Mouse (Mus musculus) neural tube, embryonic 12.5 days (tissue): Measurements from ENCODE around the gene Gm48551. TPM values are rescaled to one million over a fixed set of nuclear protein-coding genes. Genes with fewer than 3 reads are reported as not detected.

Experiments used
- ATAC-seq: fragments of 200-750 bp; cut with Nextera tagmentation; 2 replicates; pipeline ENCODE4 v1.8.0; 2017; ENCODE audit warnings: low read depth, mild to moderate bottlenecking, moderate TSS enrichment, moderate library complexity; ENCODE audit not compliant: low FRiP score
- H3K27ac ChIP-seq: fragments of 300-500 bp; sonication (generic); 2 replicates; pipeline ENCODE4 v1.5.1; 2016
- H3K27me3 ChIP-seq: fragments of 300-500 bp; sonication (generic); replicated peaks from 2 replicates; pipeline ENCODE4 v1.6.1; 2016; ENCODE audit warnings: mild to moderate bottlenecking
- H3K36me3 ChIP-seq: fragments of 300-500 bp; sonication (generic); 2 replicates; pipeline ENCODE4 v1.6.1; 2016; ENCODE audit warnings: mild to moderate bottlenecking
- H3K4me1 ChIP-seq: fragments of 300-500 bp; sonication (generic); 2 replicates; pipeline ENCODE4 v1.6.1; 2016
- H3K4me2 ChIP-seq: fragments of 300-500 bp; sonication (generic); replicated peaks from 2 replicates; pipeline ENCODE4 v1.6.1; 2016; ENCODE audit warnings: mild to moderate bottlenecking
- H3K4me3 ChIP-seq: fragments of 300-500 bp; sonication (generic); 2 replicates; pipeline ENCODE4 v1.5.1; 2016
- H3K9ac ChIP-seq: fragments of 300-500 bp; sonication (generic); 2 replicates; pipeline ENCODE4 v1.6.1; 2016; ENCODE audit warnings: mild to moderate bottlenecking
- H3K9me3 ChIP-seq: fragments of 300-500 bp; sonication (generic); 2 replicates; pipeline ENCODE4 v1.6.1; 2016; ENCODE audit warnings: mild to moderate bottlenecking
- WGBS: fragments of 180-500 bp; shearing (Covaris S2); methylation state at CpG from one replicate; pipeline ENCODE4 v1.1.7; 2016; 5-methylcytosine and 5-hydroxymethylcytosine counted together
- polyA plus RNA-seq: library from polyadenylated mRNA; unstranded; fragments of >200 nt; fragmentation: Nextera tagmentation; extraction: Ambion mirVana; gene quantifications from 2 replicates; pipeline ENCODE4 v1.2.1, GENCODE M21; 2016

Gene Gm48551
- polyA plus RNA-seq, 1 experiment from 2014 or later: 5.0 TPM

DNA sequence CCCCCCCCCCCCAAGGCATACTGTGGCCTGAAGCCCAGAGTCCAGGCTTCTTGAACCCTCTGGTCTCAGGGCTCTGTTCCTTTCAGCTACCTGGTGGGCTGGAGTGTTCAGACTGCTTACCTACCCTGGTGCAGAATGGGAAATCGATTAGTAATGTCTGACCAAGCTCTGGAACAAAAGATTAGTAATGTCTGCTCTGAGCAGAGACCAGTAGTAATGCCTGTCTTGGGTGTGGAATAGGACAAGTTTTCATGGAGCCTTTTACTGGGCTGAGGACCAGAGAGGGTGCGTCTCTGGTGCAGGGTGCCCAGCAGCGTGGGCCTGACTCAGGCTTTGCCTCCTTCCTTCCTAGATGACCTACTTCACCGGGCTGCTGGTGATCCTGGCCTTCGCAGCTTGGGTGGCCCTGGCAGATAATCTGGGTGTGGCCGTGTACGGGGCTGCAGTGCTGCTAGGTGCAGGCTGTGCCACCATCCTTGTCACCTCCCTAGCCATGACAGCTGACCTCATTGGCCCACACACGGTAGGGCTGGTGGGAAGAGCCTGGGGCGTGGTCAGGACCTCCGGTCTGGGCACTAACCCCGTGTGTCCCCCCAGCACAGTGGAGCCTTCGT, 21.8 kb upstream of the Gm48551 start:
- peaks cover 15% of the 10 kb centered on the region for H3K36me3 ChIP-seq
- WGBS: 76% methylated on average over 12 of the region's 12 CpGs
- no peak overlapping the region for H3K4me2 ChIP-seq
- no peak overlapping the region for H3K4me3 ChIP-seq
- H3K9ac ChIP-seq: no peak overlapping the region
- no peaks in the 10 kb centered on the region for H3K9me3 ChIP-seq
- H3K27me3 ChIP-seq: peaks cover 28% of the 10 kb centered on the region
- ATAC-seq: no peak
- H3K4me1 ChIP-seq: peaks cover 60% of the 10 kb centered on the region
- H3K27ac ChIP-seq: no peak overlapping the region

DNA sequence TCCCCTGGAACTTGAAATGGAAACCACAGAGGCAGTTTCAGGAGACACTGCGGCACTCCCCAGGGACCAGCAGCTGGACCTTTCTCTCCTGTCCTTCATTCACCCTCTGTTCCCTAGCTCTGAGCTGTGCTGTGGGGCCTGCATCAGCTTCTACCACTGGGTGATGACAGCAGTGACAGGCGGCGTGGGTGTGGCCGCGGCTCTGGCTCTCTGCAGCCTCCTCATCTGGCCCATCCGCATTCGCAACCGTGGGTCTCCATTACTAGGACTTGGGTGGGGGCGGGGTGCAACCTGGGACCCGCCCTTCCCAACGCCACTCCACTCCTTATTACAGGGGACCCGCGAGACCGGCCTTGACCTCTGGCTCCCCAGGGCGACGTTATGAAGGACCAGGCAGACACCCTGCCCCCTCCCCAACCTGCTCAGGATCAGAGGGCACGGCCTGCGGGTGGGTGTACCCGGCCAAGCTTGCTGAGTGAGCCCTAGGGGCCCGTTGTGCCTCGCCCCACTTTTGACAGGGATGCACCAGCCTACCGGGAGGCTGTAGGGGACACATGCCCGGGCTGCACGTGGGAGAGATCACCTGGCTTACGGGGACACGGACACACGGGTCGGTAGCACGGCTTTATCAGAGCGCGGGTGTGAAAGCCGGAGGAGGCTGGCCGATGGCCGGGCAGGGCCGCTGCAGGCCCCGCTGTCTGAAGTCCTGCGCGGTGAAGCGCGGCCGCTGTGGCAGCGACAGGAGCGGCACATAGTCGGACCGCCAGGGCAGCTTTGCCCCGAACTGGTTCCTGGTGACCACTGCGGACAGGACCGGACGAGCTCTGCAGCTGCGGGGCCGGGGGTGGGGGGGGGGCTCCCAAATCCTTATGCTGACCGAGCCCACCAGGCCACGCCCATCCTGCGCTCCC, 20.6 kb upstream of the Gm48551 start:
- Histone ChIP-seq H3K4me1 (peaks cover 51% of the 10 kb centered on the region), H3K27me3 (peaks cover 25% of the 10 kb centered on the region), H3K36me3 (peaks cover 27% of the 10 kb centered on the region), H3K9me3 (no peaks in the 10 kb centered on the region), H3K4me2 (peak overlapping the region; percentile 57), H3K9ac (peak overlapping the region; percentile 39), H3K4me3 (peak overlapping the region; percentile 21), H3K27ac (no peak overlapping the region)
- WGBS: 12% methylated on average over 52 of the region's 54 CpGs
- no peak for ATAC-seq

- no peak overlapping the region for H3K27ac ChIP-seq
These were observed 19.6 kb upstream of the Gm48551 start for GRCm38 (mm10) chr10:81364666-81365065.

GRCm38 (mm10) chr10:81365073-81365472, 19.2 kb upstream of the Gm48551 start:
- Histone ChIP-seq H3K9me3 (no peaks in the 10 kb centered on the region), H3K4me1 (peaks cover 42% of the 10 kb centered on the region), H3K4me3 (no peak overlapping the region), H3K27ac (no peak overlapping the region), H3K4me2 (peak overlapping the region; percentile 57), H3K27me3 (peaks cover 25% of the 10 kb centered on the region), H3K36me3 (peaks cover 41% of the 10 kb centered on the region), H3K9ac (no peak overlapping the region)
- no peak for ATAC-seq
- WGBS: 38% methylated on average over 4 of the region's 4 CpGs

More at GRCm38 (mm10) chr10:81364666-81365065, 19.6 kb upstream of the Gm48551 start:
- H3K9ac ChIP-seq: no peak overlapping the region
- H3K9me3 ChIP-seq: no peaks in the 10 kb centered on the region
- no peak for ATAC-seq
- H3K4me2 ChIP-seq: peak overlapping the region; percentile 57
- 14% methylated on average over 28 of the region's 28 CpGs for WGBS
- H3K36me3 ChIP-seq: peaks cover 37% of the 10 kb centered on the region
- H3K27me3 ChIP-seq: peaks cover 25% of the 10 kb centered on the region
- H3K4me1 ChIP-seq: peaks cover 46% of the 10 kb centered on the region
- 0 out of 2 replicates have a peak overlapping the region, but pooled peaks have one; percentile 13 for H3K4me3 ChIP-seq

DNA sequence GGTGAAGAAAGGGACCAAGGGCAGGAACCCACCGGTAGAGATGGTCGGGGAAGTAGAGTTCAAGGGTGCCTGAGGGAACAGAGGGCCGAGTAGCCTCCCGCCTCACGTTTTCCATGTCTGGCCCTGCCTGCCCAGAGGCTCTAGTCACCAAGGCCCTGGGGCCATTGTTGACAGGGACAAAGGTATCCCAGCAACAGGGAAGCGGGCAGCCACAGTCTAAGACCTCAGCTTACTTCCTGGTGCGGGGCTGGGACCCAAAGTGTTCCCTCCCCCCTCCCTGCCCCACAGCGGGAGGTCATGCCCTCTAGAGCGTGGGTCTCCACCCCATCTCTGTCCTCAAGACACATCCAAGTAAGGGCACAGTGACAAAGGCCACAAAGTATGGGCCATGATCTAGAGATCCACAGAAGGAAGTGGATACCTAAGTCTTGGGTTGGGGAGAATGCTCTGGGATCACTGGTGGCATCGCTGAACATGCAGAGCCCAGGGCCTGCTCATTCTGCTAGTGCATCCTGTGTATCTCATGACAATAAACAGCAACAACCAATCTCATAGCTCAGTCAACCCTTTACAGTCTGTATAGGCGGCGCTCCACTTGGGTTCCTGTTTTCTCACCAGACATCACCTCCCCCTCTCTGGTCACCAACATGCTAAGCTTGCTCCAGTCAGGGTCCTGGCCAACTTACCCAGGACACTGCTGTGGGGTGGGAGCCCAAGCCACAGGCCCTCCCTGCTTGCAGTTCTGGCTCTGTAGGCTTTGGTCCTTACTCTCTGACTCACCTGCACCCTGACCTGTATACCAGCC, 18.4 kb upstream of the Gm48551 start, which contains the start of gene 4930404N11Rik:
Gene 4930404N11Rik, minus strand, starts transcription at position 145 of the 805 bp plus-strand sequence.
- 0 out of 2 replicates have a peak, but pooled peaks have one; percentile 12 for ATAC-seq
- WGBS: 15% methylated on average over 12 of the region's 12 CpGs
- peak within 1 kb of the TSS; percentile 57 for H3K4me2 ChIP-seq
- H3K9ac ChIP-seq: no peak within 1 kb of the TSS
- peaks cover 49% of the 10 kb centered on the region for H3K36me3 ChIP-seq
- H3K27ac ChIP-seq: no peak within 1 kb of the TSS
- peaks cover 25% of the 10 kb centered on the region for H3K27me3 ChIP-seq
- no peaks in the 10 kb centered on the region for H3K9me3 ChIP-seq
- no peak within 1 kb of the TSS for H3K4me3 ChIP-seq
- H3K4me1 ChIP-seq: peaks cover 41% of the 10 kb centered on the region

- no peak overlapping the region for H3K4me3 ChIP-seq
- H3K9me3 ChIP-seq: no peaks in the 10 kb centered on the region
- H3K27ac ChIP-seq: no peak overlapping the region
- 77% methylated on average over 6 of the region's 6 CpGs for WGBS
- H3K36me3 ChIP-seq: peaks cover 57% of the 10 kb centered on the region
- H3K4me1 ChIP-seq: peaks cover 41% of the 10 kb centered on the region
- H3K27me3 ChIP-seq: peaks cover 25% of the 10 kb centered on the region
- ATAC-seq: no peak
- no peak overlapping the region for H3K4me2 ChIP-seq
- no peak overlapping the region for H3K9ac ChIP-seq
These were observed 17.6 kb upstream of the Gm48551 start for GRCm38 (mm10) chr10:81366477-81367206.

GRCm38 (mm10) chr10:81367207-81367495, 17.1 kb upstream of the Gm48551 start:
- no peak overlapping the region for H3K27ac ChIP-seq
- no peaks in the 10 kb centered on the region for H3K9me3 ChIP-seq
- H3K4me1 ChIP-seq: peaks cover 41% of the 10 kb centered on the region
- H3K9ac ChIP-seq: no peak overlapping the region
- WGBS: 67% methylated on average over 6 of the region's 6 CpGs
- no peak overlapping the region for H3K4me3 ChIP-seq
- peaks cover 62% of the 10 kb centered on the region for H3K36me3 ChIP-seq
- H3K27me3 ChIP-seq: peaks cover 25% of the 10 kb centered on the region
- H3K4me2 ChIP-seq: no peak overlapping the region
- ATAC-seq: no peak

- H3K9me3 ChIP-seq: no peaks in the 10 kb centered on the region
- H3K9ac ChIP-seq: no peak overlapping the region
- H3K4me2 ChIP-seq: 0 out of 2 replicates have a peak overlapping the region, but pooled peaks have one; percentile 3
- no peak for ATAC-seq
- H3K36me3 ChIP-seq: peaks cover 47% of the 10 kb centered on the region
- peaks cover 20% of the 10 kb centered on the region for H3K4me1 ChIP-seq
- H3K27ac ChIP-seq: no peak overlapping the region
- no peak overlapping the region for H3K4me3 ChIP-seq
- H3K27me3 ChIP-seq: 0 out of 2 replicates have a peak, but pooled peaks cover 3% of the 10 kb centered on the region
- 94% methylated on average over 10 of the region's 10 CpGs for WGBS
These were observed 8.9 kb upstream of the Gm48551 start for GRCm38 (mm10) chr10:81375322-81375721.

GRCm38 (mm10) chr10:81376561-81377361, 7.5 kb upstream of the Gm48551 start:
- Histone ChIP-seq H3K9ac (peak overlapping the region; percentile 92), H3K4me2 (peak overlapping the region; percentile 84), H3K4me1 (peaks cover 20% of the 10 kb centered on the region), H3K4me3 (peak overlapping the region; percentile 85), H3K9me3 (no peaks in the 10 kb centered on the region), H3K36me3 (peaks cover 32% of the 10 kb centered on the region), H3K27ac (no peak overlapping the region), H3K27me3 (0 out of 2 replicates have a peak, but pooled peaks cover 3% of the 10 kb centered on the region)
- WGBS: 42% methylated on average over 6 of the region's 6 CpGs
- no peak for ATAC-seq

- 67% methylated on average over 2 of the region's 2 CpGs for WGBS
- Histone ChIP-seq H3K9me3 (no peaks in the 10 kb centered on the region), H3K4me1 (peaks cover 20% of the 10 kb centered on the region), H3K4me2 (peak overlapping the region; percentile 84), H3K27ac (no peak overlapping the region), H3K4me3 (peak overlapping the region; percentile 85), H3K9ac (peak overlapping the region; percentile 92), H3K36me3 (peaks cover 27% of the 10 kb centered on the region), H3K27me3 (0 out of 2 replicates have a peak, but pooled peaks cover 3% of the 10 kb centered on the region)
- ATAC-seq: no peak
These were observed 7.0 kb upstream of the Gm48551 start for GRCm38 (mm10) chr10:81377362-81377664.
